Mouse (Mus musculus) cerebellum, postnatal 36 days (tissue): ENCODE measurements around the gene Endov.

Experiments
- DNase-seq, 2 experiments: peaks; one replicate each; pipeline ENCODE4 v3.0.0; 2021 to 2022; ENCODE audit warnings: mixed read lengths in 2 of 2

Gene Endov

GRCm38 (mm10) chr11:119519387-119519786 is 28.2 kb downstream of the Endov start:
- no peak for DNase-seq

- DNase-seq, result no peak
These were observed 29.0 kb downstream of the Endov start for GRCm38 (mm10) chr11:119520005-119520712.

- DNase-seq, result no peak
These were observed 29.5 kb downstream of the Endov start for GRCm38 (mm10) chr11:119520713-119521063.

GRCm38 (mm10) chr11:119521920-119522710 is 31.0 kb downstream of the Endov start:
- peak in 1 of 2 experiments; percentile 70 for DNase-seq

- peak; percentile 99 for DNase-seq
These were observed 31.6 kb downstream of the Endov start for GRCm38 (mm10) chr11:119522779-119523178.

- DNase-seq, result no peak
These were observed 32.2 kb downstream of the Endov start for GRCm38 (mm10) chr11:119523392-119523791.

- peak; percentile 62 to 75 for DNase-seq
These were observed 33.4 kb downstream of the Endov start for GRCm38 (mm10) chr11:119524545-119524949.

GRCm38 (mm10) chr11:119526068-119526966 is 35.2 kb downstream of the Endov start:
- no peak for DNase-seq

- no peak for DNase-seq
These were observed 37.8 kb downstream of the Endov start for GRCm38 (mm10) chr11:119528930-119529329.

- DNase-seq, result peak; percentile 79 to 81
These were observed 41.3 kb downstream of the Endov start for GRCm38 (mm10) chr11:119532460-119532859.

- DNase-seq, result no peak
These were observed 42.6 kb downstream of the Endov start for GRCm38 (mm10) chr11:119533745-119534144.

GRCm38 (mm10) chr11:119539944-119540343 is 48.8 kb downstream of the Endov start:
- peak; percentile 62 to 66 for DNase-seq

- DNase-seq, result peak in 1 of 2 experiments; percentile 40
These were observed 49.4 kb downstream of the Endov start for GRCm38 (mm10) chr11:119540560-119540959.

GRCm38 (mm10) chr11:119541082-119541481 is 49.9 kb downstream of the Endov start:
- peak in 1 of 2 experiments; percentile 36 for DNase-seq

GRCm38 (mm10) chr11:119542371-119542770 is 51.2 kb downstream of the Endov start:
- DNase-seq, result peak; percentile 61 to 63

- DNase-seq, result peak; percentile 68 to 77
These were observed 51.7 kb downstream of the Endov start for GRCm38 (mm10) chr11:119542886-119543285.

- DNase-seq, result peak in 1 of 2 experiments; percentile 38
These were observed 52.8 kb downstream of the Endov start for GRCm38 (mm10) chr11:119543816-119544517.

GRCm38 (mm10) chr11:119544518-119545105 is 53.5 kb downstream of the Endov start:
- DNase-seq, result peak; percentile 74 to 77

- DNase-seq, result no peak
These were observed 54.1 kb downstream of the Endov start for GRCm38 (mm10) chr11:119545281-119545680.

- DNase-seq, result peak; percentile 65 to 66
These were observed 54.8 kb downstream of the Endov start for GRCm38 (mm10) chr11:119545741-119546495.
